Mouse (Mus musculus) erythroblast, embryonic 14.5 days (primary cell): Measurements from ENCODE around the gene Slc12a1.

Experiments used
- GATA1 ChIP-seq: IDR thresholded peaks from 2 replicates; pipeline ENCODE4 v1.6.1; 2012; ENCODE audit warnings: low read length, inconsistent platforms, mixed read lengths
- TAL1 ChIP-seq: IDR thresholded peaks from 3 replicates; pipeline ENCODE4 v1.6.1; 2012; ENCODE audit warnings: low read length, inconsistent platforms, mixed read lengths

- TF ChIP-seq GATA1 (no peak), TAL1 (no peak)
Observed at GRCm38 (mm10) chr2:125254630-125255029, 102.3 kb downstream of the Slc12a1 start.
